9 mouse cellular contexts compared by ENCODE assay signal in the genomic region with DNA sequence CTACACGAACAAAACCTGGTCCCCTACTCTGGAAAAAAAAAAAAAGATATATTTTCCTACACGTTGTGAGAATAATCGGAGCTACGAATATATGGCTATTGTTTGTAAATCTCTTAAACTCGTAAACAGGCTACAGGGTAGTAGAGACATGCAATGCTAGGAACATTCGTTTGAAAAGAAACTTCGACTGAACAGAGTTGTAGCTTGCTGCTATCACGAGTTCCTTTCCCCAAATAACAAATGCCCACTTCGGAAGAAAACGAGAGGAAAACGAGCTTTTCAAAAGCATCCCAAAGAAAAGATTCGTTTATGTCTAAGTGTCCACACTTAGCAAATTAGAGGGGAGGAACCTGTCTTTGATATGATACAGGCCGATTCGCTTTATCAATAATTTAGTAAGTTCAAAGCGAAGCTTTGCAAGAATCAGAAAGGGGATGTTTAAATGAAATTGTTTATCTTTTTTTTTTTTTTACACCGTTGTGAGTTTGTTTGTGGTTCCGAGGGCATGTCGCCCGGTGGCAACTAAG. TPM values are rescaled to one million over a fixed set of nuclear protein-coding genes. Genes with fewer than 3 reads are reported as not detected.
DNase-seq lines count a peak whose midpoint lies in the region; ATAC-seq lines count a peak whose summit lies in the region.
"Had no signal": no experiment of that assay in that cellular context is flagged by ENCODE, and none has a peak within 500 bp of the region (broad histone marks: within the 10 kb centered on the region; RNA-seq: fewer than 3 reads in every experiment).

No protein-coding gene starts in this region.

- no peaks in the 10 kb centered on the region for H3K36me3 ChIP-seq in heart, embryonic 14.5 days (ENCODE audit: control insufficient read depth, insufficient read depth, low read length)
- peaks cover 18% of the 10 kb centered on the region for H3K36me3 ChIP-seq in embryonic facial prominence, embryonic 10.5 days (replicated peaks)
- 0 out of 2 replicates have a peak, but pooled peaks cover 7% of the 10 kb centered on the region for H3K36me3 ChIP-seq in hindbrain, embryonic 12.5 days
- no peaks in the 10 kb centered on the region for H3K36me3 ChIP-seq in midbrain, embryonic 13.5 days

- H3K27ac ChIP-seq in heart, embryonic 14.5 days (replicated peaks in 1 of 2; ENCODE audit: control insufficient read depth in 1 of 2, insufficient read depth in 1 of 2, low read depth in 2 of 2, low read length in 2 of 2): peak overlapping the region in 1 of 2 experiments; percentile 50; a peak in 1 of 4 replicates
- H3K27ac ChIP-seq in embryonic facial prominence, embryonic 10.5 days (replicated peaks): peak overlapping the region; percentile 94; the same call in 1 of the 2 replicates
- H3K27ac ChIP-seq in hindbrain, embryonic 12.5 days: peak overlapping the region; percentile 91
- H3K27ac ChIP-seq in midbrain, embryonic 13.5 days: no peak overlapping the region

- no peak for DNase-seq in heart, postnatal 36 days
- DNase-seq in embryonic facial prominence, embryonic 10.5 days (ENCODE audit: low spot score): no peak
- DNase-seq in liver: no peak
- no peak for DNase-seq in urinary bladder, postnatal 4 days (ENCODE audit: low spot score in 2 of 2)
- DNase-seq in spleen, postnatal 36 days (ENCODE audit: low spot score in 2 of 2): no peak

- peaks cover 4 to 24% of the 10 kb centered on the region in 2 experiments; a peak in 3 of 4 replicates for H3K4me1 ChIP-seq in heart, embryonic 14.5 days (ENCODE audit: control insufficient read depth in 2 of 2, insufficient read depth in 2 of 2, low read length in 2 of 2)
- peaks cover 69% of the 10 kb centered on the region for H3K4me1 ChIP-seq in embryonic facial prominence, embryonic 10.5 days
- peaks cover 40% of the 10 kb centered on the region for H3K4me1 ChIP-seq in hindbrain, embryonic 12.5 days
- H3K4me1 ChIP-seq in midbrain, embryonic 13.5 days (replicated peaks): peaks cover 64% of the 10 kb centered on the region

- peak overlapping the region; percentile 86 for H3K4me2 ChIP-seq in heart, embryonic 14.5 days (ENCODE audit: low read length)
- H3K4me2 ChIP-seq in hindbrain, embryonic 12.5 days (replicated peaks): peak overlapping the region; percentile 96
- H3K4me2 ChIP-seq in midbrain, embryonic 13.5 days (replicated peaks): peak overlapping the region; percentile 95

- H3K9ac ChIP-seq in heart, embryonic 14.5 days (ENCODE audit: low read length): no peak overlapping the region; the same call in 1 of the 2 replicates
- H3K9ac ChIP-seq in hindbrain, embryonic 12.5 days: peak overlapping the region; percentile 44
- H3K9ac ChIP-seq in midbrain, embryonic 13.5 days (replicated peaks): peak overlapping the region; percentile 53; the same call in 1 of the 2 replicates

- peak overlapping the region in 1 of 2 experiments; percentile 58; a peak in 3 of 4 replicates for H3K4me3 ChIP-seq in heart, embryonic 14.5 days (ENCODE audit: control insufficient read depth in 1 of 2, insufficient read depth in 1 of 2, low read depth in 1 of 2, low read length in 2 of 2)
- H3K4me3 ChIP-seq in embryonic facial prominence, embryonic 10.5 days: peak overlapping the region; percentile 93
- peak overlapping the region; percentile 66; the same call in 1 of the 2 replicates for H3K4me3 ChIP-seq in hindbrain, embryonic 12.5 days
- peak overlapping the region; percentile 78 for H3K4me3 ChIP-seq in midbrain, embryonic 13.5 days (replicated peaks)

- H3K27me3 ChIP-seq in heart, embryonic 14.5 days (ENCODE audit: control insufficient read depth, insufficient read depth, low read length): peaks cover 80% of the 10 kb centered on the region
- peaks cover 47% of the 10 kb centered on the region for H3K27me3 ChIP-seq in embryonic facial prominence, embryonic 10.5 days (replicated peaks; ENCODE audit: low read depth, poor library complexity, severe bottlenecking)
- peaks cover 31% of the 10 kb centered on the region for H3K27me3 ChIP-seq in hindbrain, embryonic 12.5 days
- peaks cover 47% of the 10 kb centered on the region for H3K27me3 ChIP-seq in midbrain, embryonic 13.5 days

- intact Hi-C loops in heart, postnatal 36 days (cut with DNase I): loop anchor here (2.0 kb wide), 2 partner anchors 1130 to 1244 kb away; no protein-coding TSS in a partner anchor

- no peak for ATAC-seq in heart, embryonic 14.5 days (ENCODE audit: insufficient number of reproducible peaks, insufficient read depth, low FRiP score, low read depth)
- no peak for ATAC-seq in hindbrain, embryonic 12.5 days (ENCODE audit: low FRiP score)
- no peak for ATAC-seq in midbrain, embryonic 13.5 days

- 6% methylated on average over 19 of the region's 19 CpGs for WGBS in heart, embryonic 14.5 days
- 5% methylated on average over 19 of the region's 19 CpGs for WGBS in embryonic facial prominence, embryonic 10.5 days
- 7% methylated on average over 19 of the region's 19 CpGs for WGBS in hindbrain, embryonic 12.5 days
- 6% methylated on average over 19 of the region's 19 CpGs for WGBS in midbrain, embryonic 13.5 days

- no peaks in the 10 kb centered on the region for H3K9me3 ChIP-seq in heart, embryonic 14.5 days (ENCODE audit: control insufficient read depth, low read length)
- no peaks in the 10 kb centered on the region for H3K9me3 ChIP-seq in embryonic facial prominence, embryonic 10.5 days
- H3K9me3 ChIP-seq in hindbrain, embryonic 12.5 days (replicated peaks): no peaks in the 10 kb centered on the region
- no peaks in the 10 kb centered on the region for H3K9me3 ChIP-seq in midbrain, embryonic 13.5 days

RNA-seq across cellular contexts. Expression of a gene that starts 1.6 kb away (rescaled TPM):
- polyA plus RNA-seq in heart, embryonic 14.5 days (2014; fragmentation: Nextera tagmentation; extraction: Ambion mirVana): 17.7 and 20.7 TPM in 2 replicates
- 1 to 10 TPM; 1.8 to 2.6 TPM for total RNA-seq in heart, postnatal 36 days (2021)
- 108 and 112 TPM in 2 replicates for polyA plus RNA-seq in embryonic facial prominence, embryonic 10.5 days (2016; fragmentation: Nextera tagmentation; extraction: Ambion mirVana)
- 196 and 197 TPM in 2 replicates for polyA plus RNA-seq in hindbrain, embryonic 12.5 days (2016; fragmentation: Nextera tagmentation; extraction: Ambion mirVana)
- 71.5 and 83.9 TPM in 2 replicates for polyA plus RNA-seq in midbrain, embryonic 13.5 days (2015; fragmentation: Nextera tagmentation; extraction: Ambion mirVana)
- total RNA-seq: common myeloid progenitor, adult 5-6 weeks had no signal
